Mouse (Mus musculus) mouse trophoblast stem cell (cell line): ENCODE measurements at regions not wholly inside any gene's neighbourhood (a gene's known extent, or its start where the extent isn't known, plus 50 kb on each side); places are given as distances from the start of the nearest gene placed in this dataset.

Experiments used
- in situ Hi-C, 2 experiments: fragments of 300-500 bp; cut with MseI, MboI; formaldehyde crosslinking; loops; 2 replicates in 1 of 2; 3 replicates in 1 of 2; pipeline ENCODE4 v1.15.1; 2025

DNA sequence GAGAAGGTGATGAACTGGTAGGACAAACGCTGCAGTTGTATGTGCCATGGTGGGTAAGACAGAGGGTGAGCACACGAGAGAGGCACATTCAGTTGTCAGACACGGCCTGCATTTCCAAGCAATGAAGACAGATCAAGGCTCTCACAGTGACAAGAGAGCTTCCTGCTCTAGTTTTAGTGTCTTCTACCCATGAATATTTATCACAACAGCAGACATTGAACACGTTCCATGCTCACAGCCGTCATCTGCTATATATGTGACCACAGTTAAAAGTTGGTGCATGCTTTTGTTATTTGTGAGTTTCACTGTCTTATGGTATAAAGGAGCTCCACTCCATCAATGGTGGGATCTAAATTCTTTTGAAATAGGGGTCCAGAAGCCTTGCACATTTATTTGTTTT lies 76.9 kb upstream of the Gk2 start:
- in situ Hi-C loops = no loop called here

GRCm38 (mm10) chr5:97527555-97527954 lies 70.7 kb upstream of the Gk2 start:
- in situ Hi-C loops = no loop called here
